Mouse (Mus musculus) MEL (cell line): ENCODE results near the gene Cyp4a31. TPM values are rescaled to one million over a fixed set of nuclear protein-coding genes. Genes with fewer than 3 reads are reported as not detected.
"Not testable (repeated sequence)": the region's sequence is repeated elsewhere in the genome, so short reads cannot be mapped to it uniquely, and the experiment has no call there.

Experiments used
- DNase-seq: peaks from one replicate; pipeline ENCODE4 v3.0.0; 2011; ENCODE audit warnings: low read depth, low spot score
- H3K27ac ChIP-seq: 2 replicates; pipeline ENCODE4 v1.5.1; 2012; ENCODE audit warnings: low read depth, mild to moderate bottlenecking, control low read depth, low read length, moderate library complexity; ENCODE audit not compliant: control insufficient read depth
- H3K27me3 ChIP-seq, 2 experiments: fragments of 150-350 bp in 1 of 2; sonication (generic) in 1 of 2; 2 replicates each; pipeline ENCODE4 v1.6.1; 2012; ENCODE audit warnings: low read length in 2 of 2, mild to moderate bottlenecking in 2 of 2, improper control_type of control experiment in 1 of 2, moderate library complexity in 1 of 2; ENCODE audit not compliant: insufficient read depth in 2 of 2, control insufficient read depth in 1 of 2
- H3K36me3 ChIP-seq, 2 experiments: 2 replicates each; pipeline ENCODE4 v1.6.1; 2012 to 2014; ENCODE audit warnings: low read length in 2 of 2, improper control_type of control experiment in 1 of 2, inconsistent platforms in 1 of 2, mild to moderate bottlenecking in 1 of 2; ENCODE audit not compliant: insufficient read depth in 2 of 2, control insufficient read depth in 1 of 2
- H3K4me1 ChIP-seq, 2 experiments: fragments of 150-350 bp in 1 of 2; sonication (generic) in 1 of 2; 2 replicates each; pipeline ENCODE4 v1.6.1; 2012; ENCODE audit warnings: low read length in 2 of 2, improper control_type of control experiment in 1 of 2, mild to moderate bottlenecking in 1 of 2; ENCODE audit not compliant: insufficient read depth in 2 of 2, control insufficient read depth in 1 of 2
- H3K4me3 ChIP-seq, 2 experiments: fragments of 150-350 bp in 1 of 2; sonication (generic) in 1 of 2; 2 replicates each; pipeline ENCODE4 v1.5.1; 2012; ENCODE audit warnings: low read depth in 2 of 2, low read length in 2 of 2, mild to moderate bottlenecking in 2 of 2, moderate library complexity in 2 of 2, control low read depth in 1 of 2, improper control_type of control experiment in 1 of 2; ENCODE audit not compliant: control insufficient read depth in 1 of 2, insufficient read depth in 1 of 2
- H3K79me2 ChIP-seq: 2 replicates; pipeline ENCODE4 v1.6.1; 2012; ENCODE audit warnings: mild to moderate bottlenecking, low read length, moderate library complexity; ENCODE audit not compliant: control insufficient read depth, poor library complexity, insufficient read depth
- H3K9ac ChIP-seq: 2 replicates; pipeline ENCODE4 v1.6.1; 2012; ENCODE audit warnings: low read depth, mild to moderate bottlenecking, control low read depth, low read length, moderate library complexity; ENCODE audit not compliant: control insufficient read depth, poor library complexity, severe bottlenecking
- H3K9me3 ChIP-seq: fragments of 150-350 bp; sonication (generic); replicated peaks from 2 replicates; pipeline ENCODE4 v1.6.1; 2012; ENCODE audit warnings: mild to moderate bottlenecking, low read length, improper control_type of control experiment, moderate library complexity; ENCODE audit not compliant: insufficient read depth
- BHLHE40 ChIP-seq: IDR thresholded peaks from 2 replicates; pipeline ENCODE4 v1.6.1; 2012; ENCODE audit warnings: low read depth, mild to moderate bottlenecking, inconsistent platforms, low read length, improper control_type of control experiment, borderline replicate concordance
- CHD2 ChIP-seq: IDR thresholded peaks from 2 replicates; pipeline ENCODE4 v1.6.1; 2011; ENCODE audit warnings: low read length, improper control_type of control experiment
- CTCF ChIP-seq, 3 experiments: IDR thresholded peaks in 2 of 3; conservative IDR thresholded peaks in 1 of 3; 2 replicates each; pipeline ENCODE4 v1.5.1; 2011 to 2012; ENCODE audit warnings: low read length in 3 of 3, low read depth in 2 of 3, mild to moderate bottlenecking in 2 of 3, improper control_type of control experiment in 1 of 3, inconsistent platforms in 1 of 3, mixed read lengths in 1 of 3, moderate library complexity in 1 of 3; ENCODE audit not compliant: control insufficient read depth in 1 of 3, insufficient read depth in 1 of 3, poor library complexity in 1 of 3, severe bottlenecking in 1 of 3
- ELF1 ChIP-seq: IDR thresholded peaks from 2 replicates; pipeline ENCODE4 v1.6.1; 2014; ENCODE audit warnings: low read depth, mild to moderate bottlenecking, inconsistent platforms, low read length, improper control_type of control experiment, moderate library complexity
- GABPA ChIP-seq: IDR thresholded peaks from 2 replicates; pipeline ENCODE4 v1.6.1; 2012; ENCODE audit warnings: low read depth, mild to moderate bottlenecking, inconsistent platforms, low read length, improper control_type of control experiment, moderate library complexity
- JUND ChIP-seq: IDR thresholded peaks from 2 replicates; pipeline ENCODE4 v1.6.1; 2011; ENCODE audit warnings: low read depth, mild to moderate bottlenecking, improper control_type of control experiment, low read length
- MAFK ChIP-seq: IDR thresholded peaks from 2 replicates; pipeline ENCODE4 v1.6.1; 2011; ENCODE audit warnings: low read depth, mild to moderate bottlenecking, low read length, improper control_type of control experiment, borderline replicate concordance
- MAX ChIP-seq: IDR thresholded peaks from 2 replicates; pipeline ENCODE4 v1.6.1; 2011; ENCODE audit warnings: low read length, improper control_type of control experiment
- MAZ ChIP-seq: IDR thresholded peaks from 2 replicates; pipeline ENCODE4 v1.6.1; 2012; ENCODE audit warnings: low read depth, mild to moderate bottlenecking, inconsistent platforms, low read length, improper control_type of control experiment
- MEF2A ChIP-seq: IDR thresholded peaks from 2 replicates; pipeline ENCODE4 v1.6.1; 2014; ENCODE audit warnings: low read depth, mild to moderate bottlenecking, inconsistent platforms, low read length, improper control_type of control experiment; ENCODE audit not compliant: poor library complexity, insufficient replicate concordance, severe bottlenecking; ENCODE audit errors: extremely low read depth
- MYB ChIP-seq: IDR thresholded peaks from 2 replicates; pipeline ENCODE4 v1.6.1; 2011; ENCODE audit warnings: mild to moderate bottlenecking, low read depth, low read length, improper control_type of control experiment
- MYC ChIP-seq: IDR thresholded peaks from 2 replicates; pipeline ENCODE4 v1.6.1; 2011; ENCODE audit warnings: low read depth, mild to moderate bottlenecking, low read length, improper control_type of control experiment, moderate library complexity
- NELFE ChIP-seq: IDR thresholded peaks from 2 replicates; pipeline ENCODE4 v1.6.1; 2011; ENCODE audit warnings: low read depth, low read length, improper control_type of control experiment
- POLR2A ChIP-seq, 2 experiments: IDR thresholded peaks; 2 replicates each; pipeline ENCODE4 v1.6.1; 2011 to 2012; ENCODE audit warnings: low read length in 2 of 2, mild to moderate bottlenecking in 2 of 2, control low read depth in 1 of 2, improper control_type of control experiment in 1 of 2, low read depth in 1 of 2, moderate library complexity in 1 of 2; ENCODE audit not compliant: control insufficient read depth in 1 of 2, insufficient read depth in 1 of 2, poor library complexity in 1 of 2
- POLR2AphosphoS2 ChIP-seq: IDR thresholded peaks from 2 replicates; pipeline ENCODE4 v1.6.1; 2011; ENCODE audit warnings: low read length, improper control_type of control experiment
- POLR2AphosphoS5 ChIP-seq: IDR thresholded peaks from 2 replicates; pipeline ENCODE4 v1.6.1; 2012; ENCODE audit warnings: low read depth, borderline replicate concordance, mild to moderate bottlenecking, inconsistent platforms, low read length, moderate library complexity, mixed read lengths
- RAD21 ChIP-seq: IDR thresholded peaks from 2 replicates; pipeline ENCODE4 v1.6.1; 2011; ENCODE audit warnings: mild to moderate bottlenecking, low read depth, low read length, improper control_type of control experiment
- TAL1 ChIP-seq: IDR thresholded peaks from 2 replicates; pipeline ENCODE4 v1.6.1; 2012; ENCODE audit warnings: mild to moderate bottlenecking, inconsistent platforms, low read length, moderate library complexity, mixed read lengths
- UBTF ChIP-seq: IDR thresholded peaks from 2 replicates; pipeline ENCODE4 v1.6.1; 2012; ENCODE audit warnings: low read depth, mild to moderate bottlenecking, inconsistent platforms, low read length, improper control_type of control experiment, moderate library complexity, borderline replicate concordance; ENCODE audit not compliant: insufficient read depth
- USF1 ChIP-seq: IDR thresholded peaks from 2 replicates; pipeline ENCODE4 v1.6.1; 2014; ENCODE audit warnings: low read depth, mild to moderate bottlenecking, inconsistent platforms, low read length, improper control_type of control experiment, moderate library complexity
- ZC3H11A ChIP-seq: IDR thresholded peaks from 2 replicates; pipeline ENCODE4 v1.6.1; 2012; ENCODE audit warnings: low read depth, mild to moderate bottlenecking, inconsistent platforms, low read length, improper control_type of control experiment
- ZNF384 ChIP-seq: IDR thresholded peaks from 2 replicates; pipeline ENCODE4 v1.6.1; 2012; ENCODE audit warnings: low read depth, mild to moderate bottlenecking, inconsistent platforms, low read length, improper control_type of control experiment
- polyA plus RNA-seq, 2 experiments: library from polyadenylated mRNA; stranded (reverse) in 1 of 2; unstranded in 1 of 2; fragments of >175 nt in 1 of 2; fragments of >200 nt in 1 of 2; gene quantifications; 2 replicates each; pipeline versions ENCODE4 v1.2.1 to v1.2.4; 2012; ENCODE audit warnings: low replicate concordance in 2 of 2, low read depth in 1 of 2; ENCODE audit not compliant: insufficient read length in 2 of 2, insufficient read depth in 1 of 2, missing spikeins in 1 of 2
- total RNA-seq: library from RNA; depleted of rRNA; stranded (reverse); fragments of 300-350 nt; gene quantifications from 2 replicates; pipeline ENCODE4 v1.2.3, GENCODE M21; 2012

Cyp4a31 gene
- total and polyA plus RNA-seq, 3 experiments: not detected

GRCm38 (mm10) chr4:115596824-115597336, 33.4 kb downstream of the Cyp4a31 start:
- H3K9ac ChIP-seq: no peak overlapping the region
- H3K79me2 ChIP-seq: no peaks in the 10 kb centered on the region
- peaks cover 0 to 2% of the 10 kb centered on the region in 2 experiments; a peak in 1 of 4 replicates for H3K27me3 ChIP-seq
- no peaks in the 10 kb centered on the region for H3K9me3 ChIP-seq
- H3K36me3 ChIP-seq: no peaks in the 10 kb centered on the region
- no peak overlapping the region for H3K27ac ChIP-seq
- TF ChIP-seq MEF2A (no peak), NELFE (no peak), USF1 (no peak), UBTF (no peak), JUND (no peak), BHLHE40 (no peak), ELF1 (no peak), POLR2AphosphoS2 (no peak), ZC3H11A (no peak), POLR2A (IDR thresholded peaks at IDR 0.05; ENCODE audit: control insufficient read depth in 1 of 2, insufficient read depth in 1 of 2, low read depth in 1 of 2, low read length in 2 of 2, poor library complexity in 1 of 2) (no peak), POLR2AphosphoS5 (no peak), MYB (no peak), CTCF (IDR thresholded peaks at IDR 0.05 in 2 of 3, conservative IDR thresholded peaks at IDR 0.05 in 1 of 3; ENCODE audit: control insufficient read depth in 1 of 3, insufficient read depth in 1 of 3, low read depth in 2 of 3, low read length in 3 of 3, poor library complexity in 1 of 3, severe bottlenecking in 1 of 3) (no peak)
- H3K4me3 ChIP-seq: no peak overlapping the region
- DNase-seq: no peak
- H3K4me1 ChIP-seq: no peaks in the 10 kb centered on the region

- H3K27me3 ChIP-seq, H3K9me3 ChIP-seq, DNase-seq, H3K9ac ChIP-seq, H3K4me1 ChIP-seq, H3K36me3 ChIP-seq, H3K79me2 ChIP-seq, H3K4me3 ChIP-seq, H3K27ac ChIP-seq: not testable (repeated sequence)
Measured at GRCm38 (mm10) chr4:115600611-115601010, 37.2 kb downstream of the Cyp4a31 start, which contains the start of gene Cyp4a32. Gene Cyp4a32, plus strand, starts transcription at chr4:115600969.

GRCm38 (mm10) chr4:115614005-115614404, 50.6 kb downstream of the Cyp4a31 start:
- no peak overlapping the region for H3K9ac ChIP-seq
- H3K27me3 ChIP-seq: no peaks in the 10 kb centered on the region
- no peaks in the 10 kb centered on the region for H3K79me2 ChIP-seq
- no peaks in the 10 kb centered on the region for H3K9me3 ChIP-seq
- no peaks in the 10 kb centered on the region for H3K36me3 ChIP-seq
- DNase-seq: no peak
- no peak overlapping the region for H3K27ac ChIP-seq
- TF ChIP-seq MAX (no peak), MYB (no peak), MEF2A (no peak), TAL1 (no peak), GABPA (no peak), MAFK (no peak), MAZ (no peak), CHD2 (no peak), BHLHE40 (no peak), RAD21 (no peak), ZNF384 (no peak), MYC (no peak)
- TF ChIP-seq, all 39 proteins: peak for 0
- Histone ChIP-seq H3K4me1 (no peaks in the 10 kb centered on the region), H3K4me3 (no peak overlapping the region)

GRCm38 (mm10) chr4:115625560-115625959, 62.1 kb downstream of the Cyp4a31 start:
- H3K36me3 ChIP-seq, H3K27me3 ChIP-seq, H3K9me3 ChIP-seq, H3K79me2 ChIP-seq, H3K4me3 ChIP-seq, H3K27ac ChIP-seq, H3K4me1 ChIP-seq, H3K9ac ChIP-seq, DNase-seq: not testable (repeated sequence)
